Mouse (Mus musculus) cerebellum, adult 2 months (tissue): ENCODE measurements around the gene Plin5.

Experiments used
- CTCF ChIP-seq: fragments of 200-500 bp; IDR thresholded peaks from 2 replicates; pipeline ENCODE4 v1.5.1; 2011; ENCODE audit warnings: low read depth, mild to moderate bottlenecking, control low read depth, low read length, moderate library complexity, borderline replicate concordance; ENCODE audit not compliant: insufficient read depth
- POLR2A ChIP-seq: fragments of 200-500 bp; IDR thresholded peaks from 2 replicates; pipeline ENCODE4 v1.6.1; 2011; ENCODE audit warnings: low read length, control low read depth, borderline replicate concordance; ENCODE audit not compliant: insufficient read depth

- no peak for TF ChIP-seq POLR2A
- TF ChIP-seq CTCF: no peak
Measured at GRCm38 (mm10) chr17:56149897-56150296, 32.5 kb upstream of the Plin5 start.
